Mouse (Mus musculus) heart, adult 2 months (tissue): ENCODE results near the gene 0610012G03Rik. TPM values are rescaled to one million over a fixed set of nuclear protein-coding genes. Genes with fewer than 3 reads are reported as not detected.

ENCODE experiments used
- DNase-seq, 2 experiments: peaks; one replicate each; pipeline ENCODE4 v3.0.0; 2021
- H3K27ac ChIP-seq: fragments of 200-600 bp; 2 replicates; pipeline ENCODE4 v1.8.1; 2022
- H3K27me3 ChIP-seq: fragments of 200-500 bp; 2 replicates; pipeline ENCODE4 v1.6.1; 2012; ENCODE audit warnings: mild to moderate bottlenecking, low read length, inconsistent platforms, mixed read lengths; ENCODE audit not compliant: control insufficient read depth, insufficient read depth
- H3K36me3 ChIP-seq: fragments of 200-500 bp; 2 replicates; pipeline ENCODE4 v1.6.1; 2012; ENCODE audit warnings: low read length, inconsistent platforms; ENCODE audit not compliant: control insufficient read depth, insufficient read depth
- H3K4me1 ChIP-seq: fragments of 200-500 bp; 2 replicates; pipeline ENCODE4 v1.6.1; 2011; ENCODE audit warnings: low read length; ENCODE audit not compliant: control insufficient read depth, insufficient read depth
- H3K4me3 ChIP-seq: fragments of 200-600 bp; 2 replicates; pipeline ENCODE4 v1.8.1; 2022
- H3K79me2 ChIP-seq: fragments of 200-500 bp; replicated peaks from 2 replicates; pipeline ENCODE4 v1.6.1; 2012; ENCODE audit warnings: mild to moderate bottlenecking, inconsistent platforms, low read length, moderate library complexity, mixed read lengths; ENCODE audit not compliant: control insufficient read depth, insufficient read depth
- H3K9ac ChIP-seq: fragments of 200-500 bp; 2 replicates; pipeline ENCODE4 v1.6.1; 2012; ENCODE audit warnings: low read depth, mild to moderate bottlenecking, control low read depth, inconsistent platforms, low read length, mixed read lengths
- CTCF ChIP-seq: fragments of 200-600 bp; IDR thresholded peaks from 2 replicates; pipeline ENCODE4 v1.8.1; 2022; ENCODE audit warnings: antibody characterized with exemption, mild to moderate bottlenecking, moderate library complexity
- EP300 ChIP-seq: fragments of 200-500 bp; IDR thresholded peaks from 2 replicates; pipeline ENCODE4 v1.6.1; 2011; ENCODE audit warnings: low read depth, low read length, control low read depth; ENCODE audit not compliant: insufficient read depth
- POLR2A ChIP-seq: fragments of 200-500 bp; IDR thresholded peaks from 2 replicates; pipeline ENCODE4 v1.6.1; 2011; ENCODE audit warnings: mild to moderate bottlenecking, low read depth, low read length, control low read depth; ENCODE audit not compliant: insufficient read depth
- WGBS: fragments of 180-500 bp; shearing (Covaris S2); methylation state at CpG from one replicate; pipeline ENCODE4 v1.1.7; 2018; 5-methylcytosine and 5-hydroxymethylcytosine counted together
- intact Hi-C: fragments of 180-260 bp; cut with DNase I; formaldehyde crosslinking; loops from one replicate; pipeline ENCODE4 v1.15.1; 2025
- polyA plus RNA-seq: library from polyadenylated mRNA; depleted of rRNA; stranded (reverse); fragments of >200 nt; gene quantifications from 2 replicates; pipeline ENCODE4 v1.2.3, GENCODE M21; 2012
- total RNA-seq, 2 experiments: library from RNA; stranded (reverse); gene quantifications; 2 replicates each; pipeline ENCODE4 v1.2.3; 2021

Gene 0610012G03Rik
- total and polyA plus RNA-seq, 3 experiments = 69.9 to 88.9 (median 75.4) TPM

DNA sequence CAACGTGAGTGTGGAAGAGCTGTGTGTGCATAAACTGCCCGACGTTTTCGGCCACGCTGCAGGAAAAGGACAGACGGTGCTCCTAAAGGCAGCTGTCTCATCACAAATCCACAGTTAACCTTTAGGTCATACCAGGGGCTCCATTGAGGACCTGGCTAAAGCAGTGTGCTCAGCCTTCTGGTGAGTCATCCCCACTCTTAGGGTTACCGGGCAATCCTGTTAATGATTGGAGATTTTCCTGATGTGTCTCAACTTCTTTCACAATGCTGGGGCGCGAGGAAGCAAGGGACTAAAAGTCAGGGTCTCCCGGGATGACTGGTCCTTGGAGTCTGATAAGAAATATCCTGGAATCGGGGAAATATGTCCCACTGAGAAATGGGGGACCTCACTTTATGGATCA lies 30.5 kb downstream of the 0610012G03Rik start:
- no peak for TF ChIP-seq EP300
- Histone ChIP-seq H3K4me1 (no peaks in the 10 kb centered on the region), H3K27me3 (no peaks in the 10 kb centered on the region), H3K36me3 (no peaks in the 10 kb centered on the region), H3K27ac (no peak overlapping the region), H3K4me3 (no peak overlapping the region), H3K79me2 (no peaks in the 10 kb centered on the region), H3K9ac (no peak overlapping the region)
- intact Hi-C loops = loop anchor here (1.0 to 5.0 kb wide), 3 partner anchors 39 to 460 kb away; partner anchors contain the start of gene Meltf
- no peak for DNase-seq
- WGBS = 71% methylated on average over 11 of the region's 11 CpGs

DNA sequence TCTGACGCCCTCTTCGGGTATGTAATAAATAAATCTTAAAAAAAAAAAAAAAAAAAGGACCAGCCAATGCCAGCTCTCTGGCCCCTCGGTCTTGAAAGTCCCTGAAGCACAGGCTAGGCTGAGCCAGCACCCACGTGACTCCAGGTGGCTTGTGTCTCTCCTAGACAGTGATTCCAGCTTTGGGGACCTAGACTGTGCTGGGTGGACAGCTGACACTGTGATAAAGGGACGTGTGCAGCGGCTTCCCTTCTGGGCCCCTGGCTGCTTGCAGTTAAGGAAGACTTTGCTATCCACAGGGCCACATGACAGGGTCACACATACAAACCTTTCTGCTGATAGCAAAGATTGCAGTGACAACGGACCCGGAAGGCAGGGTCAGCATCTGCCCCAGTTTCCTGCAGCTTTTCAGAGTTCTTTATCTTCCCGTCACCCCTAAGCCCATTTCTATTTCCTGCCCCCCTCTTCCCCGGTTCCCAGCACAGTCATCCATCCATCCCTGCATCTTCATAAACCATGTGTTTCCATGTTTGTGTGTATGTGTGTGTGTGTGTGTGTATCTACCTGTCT lies 37.9 kb downstream of the 0610012G03Rik start:
- intact Hi-C loops = no loop called here
- no peaks in the 10 kb centered on the region for H3K36me3 ChIP-seq
- no peak overlapping the region for H3K27ac ChIP-seq
- H3K79me2 ChIP-seq = no peaks in the 10 kb centered on the region
- peaks cover 1% of the 10 kb centered on the region; the same call in 1 of the 2 replicates for H3K4me1 ChIP-seq
- 41% methylated on average over 10 of the region's 10 CpGs for WGBS
- H3K9ac ChIP-seq = no peak overlapping the region
- TF ChIP-seq EP300 (no peak), CTCF (no peak), POLR2A (no peak)
- no peak for DNase-seq
- H3K4me3 ChIP-seq = no peak overlapping the region
- H3K27me3 ChIP-seq = no peaks in the 10 kb centered on the region

DNA sequence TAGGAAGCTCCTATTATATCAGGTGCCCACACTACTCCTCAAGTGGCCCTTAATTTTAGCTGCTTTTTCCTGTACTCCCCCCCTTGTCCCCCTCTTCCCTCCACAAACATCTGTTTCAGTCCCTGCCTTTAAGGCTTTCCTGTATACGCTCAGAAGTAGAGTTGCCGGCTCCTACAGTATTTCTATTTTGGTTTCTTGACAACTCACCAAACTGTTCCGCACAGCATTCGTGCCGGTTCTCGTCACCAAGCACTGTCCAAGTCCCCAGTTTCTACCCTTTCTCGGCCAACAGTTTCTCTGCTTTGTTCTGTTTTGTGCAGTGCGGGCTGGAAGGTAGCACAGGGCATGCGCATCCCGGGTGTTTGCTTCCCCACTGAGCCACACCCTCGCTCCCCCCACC lies 39.3 kb downstream of the 0610012G03Rik start:
- no peak for DNase-seq
- H3K27ac ChIP-seq = no peak overlapping the region
- no peak overlapping the region for H3K4me3 ChIP-seq
- no peak overlapping the region for H3K9ac ChIP-seq
- peaks cover 1% of the 10 kb centered on the region; the same call in 1 of the 2 replicates for H3K4me1 ChIP-seq
- no peaks in the 10 kb centered on the region for H3K27me3 ChIP-seq
- intact Hi-C loops = no loop called here
- 49% methylated on average over 11 of the region's 11 CpGs for WGBS
- H3K36me3 ChIP-seq = no peaks in the 10 kb centered on the region
- TF ChIP-seq CTCF = no peak
- no peaks in the 10 kb centered on the region for H3K79me2 ChIP-seq

DNA sequence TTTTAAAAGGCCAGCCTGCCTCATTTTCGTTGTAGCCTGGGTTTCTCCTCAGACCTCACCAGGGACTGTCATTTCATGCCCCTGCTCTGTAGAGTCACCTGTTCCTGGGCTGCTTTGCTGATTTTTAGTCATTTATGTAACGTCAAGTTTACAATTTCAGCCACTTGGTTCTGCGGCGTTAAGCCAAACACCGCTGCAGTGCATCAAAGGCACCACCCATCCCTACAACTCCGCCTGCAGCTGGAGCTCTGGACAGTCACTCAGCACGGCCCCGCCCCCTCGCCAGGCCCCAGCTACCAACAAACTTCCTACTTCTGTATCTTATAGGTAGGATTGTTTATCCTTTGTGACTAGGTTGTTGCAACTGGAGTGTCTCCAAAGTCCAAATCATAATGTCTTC lies 41.4 kb downstream of the 0610012G03Rik start:
- peaks cover 1% of the 10 kb centered on the region; the same call in 1 of the 2 replicates for H3K4me1 ChIP-seq
- TF ChIP-seq POLR2A (no peak), CTCF (no peak), EP300 (no peak)
- 18% methylated on average over 9 of the region's 9 CpGs for WGBS
- H3K4me3 ChIP-seq = no peak overlapping the region
- no peaks in the 10 kb centered on the region for H3K36me3 ChIP-seq
- H3K27me3 ChIP-seq = no peaks in the 10 kb centered on the region
- no peak overlapping the region for H3K9ac ChIP-seq
- intact Hi-C loops = no loop called here
- peak; percentile 39 to 46 for DNase-seq
- no peak overlapping the region for H3K27ac ChIP-seq
- no peaks in the 10 kb centered on the region for H3K79me2 ChIP-seq

DNA sequence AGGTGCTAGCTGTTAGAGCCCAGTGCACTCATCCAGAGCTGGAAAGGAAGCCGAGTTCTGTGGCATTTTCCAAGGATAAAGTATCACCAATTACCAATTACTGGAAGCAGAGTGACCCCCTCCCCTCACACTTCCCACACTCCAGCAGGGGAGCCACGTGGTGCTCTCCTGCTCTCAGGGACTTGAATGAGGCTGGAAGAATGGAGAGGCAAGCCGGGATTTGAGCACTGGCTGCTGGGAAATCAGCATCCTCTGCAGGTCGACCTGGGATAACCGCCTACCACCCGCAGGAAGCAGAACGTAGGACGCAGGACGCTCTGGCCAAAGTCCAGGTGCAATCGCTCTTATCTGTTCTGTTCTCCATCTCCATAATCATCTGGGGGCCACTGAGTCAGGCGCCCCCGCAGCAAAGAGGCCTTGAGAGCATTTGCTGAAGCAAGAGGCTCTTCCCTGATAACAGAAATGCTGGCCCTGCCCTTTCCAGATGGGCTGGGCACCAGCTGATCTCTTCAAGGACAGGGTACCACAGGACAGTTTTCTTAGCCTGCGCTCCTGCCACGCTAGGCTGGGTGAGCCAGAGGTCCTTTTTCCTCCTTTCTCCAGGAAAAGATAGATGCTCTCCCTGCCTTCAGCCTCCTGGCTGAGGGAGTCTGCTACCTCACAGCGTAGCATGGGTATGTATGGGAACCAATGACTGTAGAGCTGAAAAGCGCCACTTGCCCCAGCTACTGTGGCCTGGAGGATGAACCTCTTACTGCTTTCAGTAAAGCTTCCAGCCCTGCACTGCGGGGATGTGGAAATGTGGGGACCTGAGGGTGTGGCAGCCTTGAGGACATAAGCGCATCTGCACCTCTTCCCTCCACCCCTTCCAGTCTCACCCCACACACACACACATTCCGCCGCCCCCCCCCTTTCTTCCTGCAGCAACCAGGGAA lies 42.1 kb downstream of the 0610012G03Rik start:
- intact Hi-C loops = no loop called here

DNA sequence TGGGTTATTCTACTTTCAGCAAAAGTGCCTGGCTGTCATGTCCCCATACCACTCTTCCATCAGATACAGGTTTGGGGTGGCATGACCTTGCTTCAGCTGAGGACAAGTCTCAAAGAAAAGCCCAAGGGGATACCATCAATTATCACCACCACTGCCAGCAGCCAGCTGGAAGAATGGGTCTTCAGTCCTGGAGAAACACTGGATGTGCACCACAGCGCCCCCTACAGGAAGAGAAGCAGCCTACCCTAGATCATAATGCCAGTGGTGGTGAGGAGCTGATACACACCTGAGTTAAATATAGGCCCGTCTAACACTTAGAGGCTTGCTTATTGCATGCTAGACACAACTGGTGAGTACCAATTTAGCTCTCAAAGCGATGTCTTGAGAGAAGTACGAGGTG lies 43.0 kb downstream of the 0610012G03Rik start:
- WGBS = 64% methylated on average over 4 of the region's 4 CpGs
- Histone ChIP-seq H3K27me3 (no peaks in the 10 kb centered on the region), H3K4me1 (peaks cover 1% of the 10 kb centered on the region; the same call in 1 of the 2 replicates), H3K36me3 (no peaks in the 10 kb centered on the region), H3K9ac (no peak overlapping the region), H3K4me3 (no peak overlapping the region), H3K79me2 (no peaks in the 10 kb centered on the region), H3K27ac (no peak overlapping the region)
- DNase-seq = no peak
- TF ChIP-seq CTCF = peak; percentile 46
- TF ChIP-seq EP300 = no peak
- intact Hi-C loops = no loop called here

More for the DNA sequence above, 42.1 kb downstream of the 0610012G03Rik start:
- Histone ChIP-seq H3K79me2 (no peaks in the 10 kb centered on the region), H3K36me3 (no peaks in the 10 kb centered on the region), H3K27me3 (no peaks in the 10 kb centered on the region), H3K27ac (no peak overlapping the region), H3K4me1 (peaks cover 1% of the 10 kb centered on the region; the same call in 1 of the 2 replicates), H3K9ac (no peak overlapping the region), H3K4me3 (no peak overlapping the region)
- TF ChIP-seq EP300 (no peak), POLR2A (no peak), CTCF (no peak)
- 25% methylated on average over 20 of the region's 20 CpGs for WGBS
- DNase-seq = no peak
